Mouse (Mus musculus): ENCODE data around the gene Pcdh9. TPM values are rescaled to one million over a fixed set of nuclear protein-coding genes. Genes with fewer than 3 reads are reported as not detected.

The Pcdh9 gene
- not detected in 2 replicates for total RNA-seq (2015)
- not detected in 2 replicates for total RNA-seq (2017)

DNA sequence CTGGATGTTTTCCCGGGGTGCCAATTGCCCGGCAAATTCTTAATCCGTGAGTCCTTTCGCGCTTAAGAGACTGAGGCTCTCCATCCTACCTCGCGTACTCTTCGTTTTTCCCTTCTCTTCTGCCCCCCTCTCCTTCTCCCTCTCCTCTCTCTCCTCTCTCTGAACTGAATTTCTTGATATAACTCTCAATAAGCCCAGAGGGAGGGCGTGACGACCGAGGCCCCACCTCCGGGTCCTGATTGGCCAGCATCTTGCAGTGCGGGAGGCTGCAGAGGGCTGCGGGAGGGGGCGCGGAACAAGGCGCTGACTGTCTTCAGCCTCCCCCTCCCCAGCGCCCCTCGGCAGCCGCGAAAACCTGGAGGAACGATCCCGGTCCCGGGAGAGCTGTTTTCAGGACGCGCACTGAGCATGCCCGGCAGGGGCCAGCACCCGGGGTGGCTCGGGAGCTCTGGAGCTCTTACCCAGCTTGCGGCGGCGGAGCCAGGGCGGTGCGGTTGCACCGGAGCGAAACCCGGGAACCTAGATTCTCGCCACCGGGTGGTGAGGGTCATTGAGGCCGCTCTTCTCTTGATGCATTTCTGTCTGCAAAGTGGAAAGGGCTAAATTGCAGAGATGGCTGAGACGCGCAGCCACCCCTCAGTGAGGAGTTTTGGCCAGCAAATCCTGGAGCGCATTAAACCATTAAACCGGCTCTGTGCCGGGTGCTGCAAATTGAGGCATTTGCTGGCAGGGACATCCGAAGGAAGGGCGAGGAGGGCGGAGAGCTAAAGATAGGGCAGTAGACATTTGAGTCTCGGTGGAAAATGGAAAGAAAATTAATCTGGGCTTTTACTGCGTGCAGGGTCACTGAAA is at the start of gene Pcdh9:
Gene Pcdh9, minus strand, starts transcription at position 161 of the 852 bp plus-strand sequence.
- ATAC-seq (replicated peaks; ENCODE audit: poor library complexity) = peak; percentile 48

DNA sequence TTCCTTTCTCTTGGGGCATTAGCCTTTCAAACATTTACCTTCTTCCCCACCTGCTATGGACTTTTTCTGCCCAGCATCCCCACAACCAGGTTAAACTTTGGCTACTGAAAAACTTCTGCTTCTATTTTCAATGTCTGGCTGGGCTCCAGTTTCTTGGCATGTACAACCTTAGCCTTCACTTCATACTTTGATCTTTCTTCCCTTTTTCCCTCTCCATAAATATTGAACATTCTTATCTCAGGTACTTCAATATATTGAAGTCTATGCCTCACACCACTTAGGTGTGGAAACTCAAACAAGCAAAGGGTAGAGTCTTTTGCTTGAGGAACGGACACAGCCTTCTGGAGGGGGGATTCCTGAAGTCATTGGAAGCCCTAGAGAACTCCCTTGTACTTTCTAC is 16.4 kb upstream of the Pcdh9 start:
- ATAC-seq (replicated peaks; ENCODE audit: poor library complexity) = no peak

- ATAC-seq (replicated peaks; ENCODE audit: poor library complexity) = peak; percentile 76
These were observed 8.1 kb upstream of the Pcdh9 start for GRCm38 (mm10) chr14:93898533-93898932.

- ATAC-seq (replicated peaks; ENCODE audit: poor library complexity) = no peak
These were observed 4.7 kb upstream of the Pcdh9 start for GRCm38 (mm10) chr14:93895131-93895530.

DNA sequence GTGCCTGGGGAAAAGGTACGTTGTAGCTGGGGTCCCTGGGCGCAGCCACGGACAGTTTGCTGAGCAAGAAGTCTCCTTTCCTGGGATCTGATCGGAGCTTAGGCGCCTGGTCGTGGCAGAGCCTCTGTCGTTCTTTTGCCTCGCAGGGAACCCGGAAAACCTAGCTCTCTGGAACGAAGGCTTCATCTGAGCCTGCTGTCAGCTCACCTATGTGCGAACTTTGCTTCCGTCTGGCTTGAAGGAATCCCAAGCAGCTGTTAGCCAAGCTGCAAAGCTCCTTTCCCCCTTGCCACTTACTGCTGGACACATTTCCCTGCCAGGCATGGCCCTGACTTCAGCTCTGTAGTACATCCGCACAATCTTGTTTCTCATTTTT is 880 bp upstream of the Pcdh9 start:
- ATAC-seq (replicated peaks; ENCODE audit: poor library complexity) = no peak

DNA sequence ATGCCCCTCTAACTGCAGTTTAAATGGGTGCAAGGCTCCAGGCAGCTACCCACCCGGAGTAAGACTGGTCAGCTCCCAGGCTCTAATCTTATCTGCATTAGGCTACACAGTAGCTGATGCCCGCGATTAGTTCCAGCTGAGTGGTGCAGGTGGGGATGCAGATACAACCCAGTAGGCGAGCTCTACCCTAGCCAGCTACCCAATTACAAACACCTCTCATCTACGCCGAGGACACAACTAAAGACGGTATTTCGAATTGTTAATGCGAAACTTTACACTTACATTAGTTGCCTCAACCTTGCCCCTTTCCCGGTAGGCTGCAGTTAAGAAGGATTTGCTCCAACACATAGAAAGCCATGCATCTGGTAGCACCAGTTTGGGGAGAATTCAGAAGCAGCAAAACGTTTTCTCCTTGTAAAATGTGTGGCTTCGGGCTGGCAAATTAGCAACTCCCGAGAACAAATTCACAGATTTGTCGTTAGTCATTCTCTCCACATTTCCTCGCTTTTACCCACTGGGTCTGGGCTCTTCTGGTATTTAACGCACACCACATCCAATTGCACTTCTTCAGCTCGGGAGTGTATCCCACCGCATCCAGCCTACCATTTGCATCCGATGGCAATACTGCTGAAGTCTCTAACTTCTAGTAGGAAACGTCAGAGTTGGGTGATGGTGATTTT is 500 bp downstream of the Pcdh9 start:
- no peak for ATAC-seq (replicated peaks; ENCODE audit: poor library complexity)

DNA sequence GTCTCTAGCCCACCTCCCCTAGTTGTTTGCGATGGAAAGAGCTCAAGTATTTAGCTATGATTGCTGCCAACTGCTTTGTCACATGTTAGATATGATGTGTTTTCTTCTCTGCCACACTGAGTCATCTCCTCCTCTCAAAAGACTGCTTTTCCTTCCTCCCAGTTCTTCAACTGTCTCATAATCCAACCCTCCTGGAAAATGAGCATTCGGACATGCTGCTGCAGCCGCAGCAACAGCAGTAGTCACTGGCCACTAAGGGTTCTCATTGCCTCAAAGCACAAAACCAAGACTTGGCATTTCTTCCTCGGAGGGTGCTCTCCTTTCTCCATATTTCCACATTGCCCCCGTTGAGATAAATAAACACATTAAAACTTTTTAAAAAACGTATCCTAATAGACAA is 1.2 kb downstream of the Pcdh9 start:
- no peak for ATAC-seq (replicated peaks; ENCODE audit: poor library complexity)

DNA sequence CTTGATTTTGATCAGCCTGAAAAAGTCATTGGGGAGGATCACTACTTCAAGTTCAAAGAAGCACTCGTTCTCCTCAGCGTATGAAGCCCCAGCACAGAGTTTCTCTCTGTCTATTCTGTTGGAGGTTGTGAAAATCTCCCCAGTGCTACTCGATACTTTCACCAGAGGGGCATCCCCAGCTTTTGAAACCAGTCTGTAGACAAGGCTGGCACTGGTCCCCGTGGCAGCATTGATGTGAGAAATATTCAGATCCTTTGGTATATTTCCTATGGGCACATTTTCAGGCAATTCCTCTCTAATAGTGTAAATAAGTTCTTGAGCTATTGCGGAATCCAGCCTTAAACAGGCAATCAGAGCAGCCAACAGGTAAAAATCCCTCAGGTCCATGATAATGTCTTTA is 2.1 kb downstream of the Pcdh9 start:
- no peak for ATAC-seq (replicated peaks; ENCODE audit: poor library complexity)

DNA sequence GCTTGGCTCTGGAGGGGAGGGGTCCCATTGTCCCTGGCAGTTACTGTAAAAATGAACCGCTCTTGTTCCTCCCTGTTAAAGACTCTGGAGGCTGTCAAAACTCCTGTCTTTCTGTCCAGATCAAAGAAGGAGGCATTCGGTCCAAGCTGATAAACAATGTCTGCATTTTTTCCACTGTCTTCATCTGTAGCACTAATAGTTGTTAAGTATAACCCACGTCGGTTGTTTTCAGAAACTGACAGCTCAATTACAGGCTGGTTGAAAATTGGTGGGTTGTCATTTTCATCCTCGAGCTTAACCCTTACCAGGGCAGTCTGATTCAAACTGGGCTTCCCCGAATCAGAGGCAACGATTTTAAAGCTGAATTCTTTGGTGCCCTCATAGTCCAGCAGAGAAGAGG is 3.4 kb downstream of the Pcdh9 start:
- ATAC-seq (replicated peaks; ENCODE audit: poor library complexity) = no peak

DNA sequence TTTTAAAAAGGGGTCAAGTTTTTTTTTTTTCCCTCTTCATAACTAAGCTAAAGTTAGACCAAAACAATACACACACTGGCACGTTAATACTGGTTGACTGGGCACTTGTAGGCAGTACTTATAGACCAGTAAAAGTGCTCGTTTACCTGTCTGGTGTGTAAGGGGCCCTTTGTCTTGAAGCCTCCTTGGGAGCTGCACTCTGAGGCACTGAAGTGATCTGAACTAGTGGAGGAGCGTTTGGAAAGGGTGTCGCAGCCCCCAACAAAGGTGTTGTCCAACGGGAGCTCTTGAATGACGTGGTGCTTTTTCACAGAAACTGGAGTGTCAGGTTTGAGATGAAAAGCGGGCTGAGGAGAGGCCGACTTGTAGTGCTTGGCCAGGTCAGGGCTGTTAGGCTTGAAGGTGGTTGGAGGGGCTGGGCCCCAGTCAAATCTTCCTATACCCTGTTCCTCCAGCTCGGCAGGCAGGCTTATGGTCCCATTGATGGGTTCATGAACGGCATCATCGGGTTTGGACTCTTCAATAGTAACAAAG is 4.9 kb downstream of the Pcdh9 start:
- ATAC-seq (replicated peaks; ENCODE audit: poor library complexity) = no peak

DNA sequence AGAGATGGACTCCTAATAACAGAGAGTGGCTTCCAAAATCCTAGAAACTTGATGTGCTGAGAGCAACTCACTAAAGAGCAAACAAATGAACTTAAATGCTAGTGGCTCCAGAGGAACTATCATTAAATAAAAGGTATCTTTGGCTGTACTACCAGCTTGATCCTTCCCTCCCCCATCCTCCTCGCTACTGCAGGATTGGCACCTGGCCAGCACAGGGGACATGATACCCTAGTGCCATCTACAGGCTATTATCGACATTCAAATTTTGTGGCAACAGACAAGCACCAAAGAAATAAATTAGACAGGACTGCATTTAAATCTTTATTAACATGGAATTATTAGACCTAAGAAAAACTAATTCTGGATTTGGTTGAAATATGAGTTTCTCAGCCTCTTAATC is 6.0 kb downstream of the Pcdh9 start:
- ATAC-seq (replicated peaks; ENCODE audit: poor library complexity) = no peak

DNA sequence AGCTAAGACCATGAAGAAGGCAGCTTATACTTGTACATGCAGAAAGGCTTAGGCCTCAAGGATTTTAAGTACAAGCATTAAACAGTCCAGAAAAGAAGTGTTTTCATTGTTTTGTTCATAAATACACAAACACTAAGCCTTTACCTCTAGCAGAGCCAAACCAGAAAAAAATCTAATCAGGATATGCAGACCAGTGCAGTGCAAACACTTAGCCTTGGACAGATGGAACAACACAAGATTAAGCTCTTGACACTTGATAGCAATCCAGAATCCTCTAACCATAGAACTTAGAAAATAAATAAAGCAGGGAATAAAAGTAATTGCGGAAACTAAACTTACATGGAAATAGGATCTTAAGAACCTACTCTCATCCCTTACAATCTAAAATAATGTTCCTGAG is 10.4 kb downstream of the Pcdh9 start:
- no peak for ATAC-seq (replicated peaks; ENCODE audit: poor library complexity)

GRCm38 (mm10) chr14:93875968-93876367 is 14.5 kb downstream of the Pcdh9 start:
- no peak for ATAC-seq (replicated peaks; ENCODE audit: poor library complexity)

DNA sequence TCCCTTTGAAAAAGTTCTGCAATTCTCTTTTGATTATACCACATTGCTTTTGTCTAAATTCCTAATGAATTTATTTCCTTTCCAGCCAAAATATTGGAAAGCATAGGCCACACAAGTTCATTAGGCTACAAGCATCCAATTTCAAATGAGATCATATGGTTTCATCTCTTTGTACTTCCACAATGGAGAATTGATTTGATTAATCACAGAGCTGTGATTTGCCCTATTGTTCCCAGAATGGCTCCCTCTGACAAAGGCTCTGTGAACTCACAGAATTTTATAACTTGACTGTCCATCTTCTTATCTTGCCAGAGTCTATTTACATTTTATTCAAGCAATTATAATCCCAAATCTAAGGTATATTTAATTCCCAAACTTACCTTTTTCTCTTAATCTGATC is 22.3 kb downstream of the Pcdh9 start:
- no peak for ATAC-seq (replicated peaks; ENCODE audit: poor library complexity)

- no peak for ATAC-seq (replicated peaks; ENCODE audit: poor library complexity)
These were observed 32.4 kb downstream of the Pcdh9 start for GRCm38 (mm10) chr14:93858069-93858468.

- ATAC-seq (replicated peaks; ENCODE audit: poor library complexity) = no peak
These were observed 44.3 kb downstream of the Pcdh9 start for GRCm38 (mm10) chr14:93846091-93846677.

GRCm38 (mm10) chr14:93842686-93843288 is 47.7 kb downstream of the Pcdh9 start:
- no peak for ATAC-seq (replicated peaks; ENCODE audit: poor library complexity)

DNA sequence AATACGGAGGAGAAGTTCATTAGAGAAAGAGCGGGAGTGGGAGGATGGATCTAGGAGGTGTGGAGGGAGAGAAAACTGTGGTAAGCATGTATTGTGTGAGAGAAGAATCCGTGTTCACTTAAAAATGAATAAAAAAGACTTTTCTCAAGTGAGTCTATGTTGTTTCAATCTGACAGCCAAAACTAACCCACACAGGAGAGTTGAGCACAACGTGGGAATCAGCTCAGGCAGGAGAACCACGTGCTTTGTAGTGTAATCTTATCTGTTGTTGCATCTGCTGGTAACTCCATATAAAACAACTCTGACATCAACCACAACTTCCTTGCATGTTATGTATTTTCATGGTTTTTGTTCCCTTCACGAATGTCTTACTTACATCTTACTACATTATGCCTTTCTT is 58.0 kb downstream of the Pcdh9 start:
- ATAC-seq (replicated peaks; ENCODE audit: poor library complexity) = no peak

GRCm38 (mm10) chr14:93827159-93827558 is 63.3 kb downstream of the Pcdh9 start:
- ATAC-seq (replicated peaks; ENCODE audit: poor library complexity) = no peak

- no peak for ATAC-seq (replicated peaks; ENCODE audit: poor library complexity)
These were observed 64.4 kb downstream of the Pcdh9 start for GRCm38 (mm10) chr14:93826042-93826462.

DNA sequence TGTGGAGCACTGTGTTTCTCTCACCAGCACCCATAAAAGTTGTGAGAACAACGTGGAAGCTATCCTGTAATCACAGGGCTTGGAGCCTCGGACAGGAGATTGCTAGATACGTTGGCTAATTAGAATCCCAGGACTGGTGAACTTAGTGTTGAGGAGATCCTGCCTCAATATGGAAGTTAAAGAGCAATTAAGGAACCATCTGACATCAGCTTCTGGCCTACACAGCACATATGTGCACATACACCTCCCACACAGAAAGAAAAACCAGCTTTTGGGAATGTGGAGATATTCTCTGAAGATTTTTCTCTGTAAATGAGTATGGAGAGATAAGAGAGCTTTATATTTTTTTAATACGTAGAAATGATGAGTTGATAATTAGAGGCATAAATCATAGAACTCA is 71.6 kb downstream of the Pcdh9 start:
- no peak for ATAC-seq (replicated peaks; ENCODE audit: poor library complexity)
